Mouse (Mus musculus): Measurements from ENCODE around the gene Inpp5d.

The Inpp5d gene

DNA sequence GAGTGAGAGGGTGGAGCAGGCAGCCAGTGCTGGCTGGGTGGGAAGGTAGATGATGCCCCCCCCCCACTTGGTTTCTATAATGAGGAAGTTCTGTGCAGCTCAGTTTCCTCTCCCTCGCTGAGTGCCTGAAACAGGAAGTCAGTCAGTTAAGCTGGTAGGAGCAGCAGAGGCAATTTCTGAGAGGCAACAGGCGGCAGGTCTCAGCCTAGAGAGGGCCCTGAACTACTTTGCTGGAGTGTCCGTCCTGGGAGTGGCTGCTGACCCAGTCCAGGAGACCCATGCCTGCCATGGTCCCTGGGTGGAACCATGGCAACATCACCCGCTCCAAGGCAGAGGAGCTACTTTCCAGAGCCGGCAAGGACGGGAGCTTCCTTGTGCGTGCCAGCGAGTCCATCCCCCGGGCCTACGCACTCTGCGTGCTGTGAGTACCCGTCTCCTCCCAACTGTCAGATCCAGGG, at the start of gene Inpp5d:
Gene Inpp5d, plus strand, starts transcription at position 102 of the 458 bp plus-strand sequence.
- peak; percentile 91 for DNase-seq (ENCODE audit: low read depth)

DNA sequence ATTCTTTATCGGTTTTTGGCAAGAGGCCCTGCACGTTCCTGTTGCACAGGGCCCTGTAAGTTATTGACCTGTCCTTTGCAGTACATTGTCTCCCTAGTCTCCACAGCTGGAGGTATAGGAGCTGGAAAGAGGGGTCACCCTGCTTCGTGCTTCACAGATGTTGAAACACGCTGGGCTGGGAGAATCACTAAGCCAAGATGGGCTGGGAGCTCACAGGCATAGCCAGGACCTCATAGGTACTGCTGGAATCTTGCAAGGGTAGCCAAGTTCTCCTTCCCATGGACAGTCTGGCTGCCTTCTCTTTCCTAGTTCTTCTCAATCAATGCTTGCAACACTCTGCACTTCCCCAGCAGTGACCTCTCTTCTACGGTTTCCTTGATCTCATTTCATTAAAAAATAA, 46.9 kb upstream of the Inpp5d start:
- DNase-seq (ENCODE audit: low read depth) = no peak

DNA sequence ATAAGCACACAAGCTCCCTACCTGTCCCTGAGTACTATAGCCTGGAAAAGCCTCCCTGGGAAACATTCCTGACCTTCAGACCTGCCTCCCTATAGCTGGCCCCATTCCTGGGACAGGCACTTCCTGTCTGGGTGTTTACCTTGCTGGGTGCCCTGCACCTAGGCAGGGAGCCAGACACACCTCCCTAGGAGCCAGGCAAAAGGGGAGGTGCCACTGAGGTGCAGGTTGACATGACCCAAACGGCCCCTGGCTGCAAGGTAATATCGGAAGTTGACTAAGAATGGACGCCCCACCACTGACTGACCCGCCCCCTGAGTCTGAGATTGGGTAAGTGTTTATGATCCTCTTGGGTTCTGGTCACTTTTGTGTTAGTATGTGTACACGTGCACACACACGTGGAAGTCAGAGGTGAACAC, 46.3 kb upstream of the Inpp5d start, which contains the start of gene Ngef:
Gene Ngef, minus strand, starts transcription at position 71 of the 416 bp plus-strand sequence.
- DNase-seq (ENCODE audit: low read depth) = no peak

DNA sequence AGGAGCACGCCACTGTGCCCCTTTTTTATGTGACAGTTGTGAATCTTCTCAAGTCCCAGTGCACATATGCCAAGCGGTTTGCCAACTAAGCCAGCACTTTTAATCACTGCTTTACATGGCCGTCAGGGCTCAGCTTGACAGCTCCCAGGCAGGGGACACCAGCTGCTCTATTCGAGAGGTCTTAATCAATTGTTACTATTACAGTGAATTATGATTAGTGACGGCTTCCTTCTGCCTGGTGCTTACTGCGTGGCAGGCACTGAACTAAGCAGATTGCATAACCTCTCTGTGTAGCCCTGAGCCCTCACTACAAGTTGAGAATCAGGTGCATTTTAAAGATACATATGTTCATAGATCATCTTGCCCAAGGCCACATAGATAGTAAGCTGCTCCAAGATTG, 45.8 kb upstream of the Inpp5d start:
- no peak for DNase-seq (ENCODE audit: low read depth)

DNA sequence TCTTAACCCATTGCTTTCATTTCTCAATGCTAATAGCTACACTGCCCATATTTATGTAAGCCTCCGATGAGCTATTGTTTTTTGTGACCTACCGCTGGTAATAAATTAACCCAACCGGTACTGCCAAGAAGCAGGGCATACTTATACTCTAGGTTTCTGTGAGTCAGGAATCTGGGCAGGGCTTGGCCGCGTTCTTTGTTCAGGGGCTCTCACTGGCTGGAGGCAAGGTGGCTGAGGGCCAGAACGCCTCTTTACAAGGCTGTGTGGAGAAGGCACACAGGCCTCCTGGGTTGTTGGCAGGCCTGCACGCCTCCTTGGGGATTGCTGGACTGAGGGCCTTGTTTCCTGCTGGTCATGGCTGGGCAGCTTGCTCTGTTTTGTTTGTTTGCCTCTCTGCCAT, 45.3 kb upstream of the Inpp5d start:
- DNase-seq (ENCODE audit: low read depth) = no peak

DNA sequence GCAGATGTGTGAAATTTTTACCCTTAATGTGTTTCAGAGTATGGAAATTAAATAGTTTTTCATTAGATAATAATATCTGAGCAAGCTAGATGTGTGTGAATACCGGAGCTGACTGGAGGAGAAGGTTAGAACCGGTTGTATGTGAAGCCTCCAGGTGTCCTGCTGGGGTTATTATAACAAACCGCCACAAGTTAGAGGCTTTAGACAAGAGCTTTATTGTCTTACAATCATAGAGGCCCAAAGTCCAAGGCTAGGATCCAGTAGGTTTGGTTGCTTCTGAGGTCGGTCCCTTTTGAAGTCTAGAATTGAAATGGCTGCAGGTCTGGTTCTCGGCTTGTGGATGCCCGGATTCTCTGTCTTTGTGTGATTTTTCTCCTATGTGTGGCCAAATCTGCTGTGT, 41.1 kb upstream of the Inpp5d start:
- no peak for DNase-seq (ENCODE audit: low read depth)

DNA sequence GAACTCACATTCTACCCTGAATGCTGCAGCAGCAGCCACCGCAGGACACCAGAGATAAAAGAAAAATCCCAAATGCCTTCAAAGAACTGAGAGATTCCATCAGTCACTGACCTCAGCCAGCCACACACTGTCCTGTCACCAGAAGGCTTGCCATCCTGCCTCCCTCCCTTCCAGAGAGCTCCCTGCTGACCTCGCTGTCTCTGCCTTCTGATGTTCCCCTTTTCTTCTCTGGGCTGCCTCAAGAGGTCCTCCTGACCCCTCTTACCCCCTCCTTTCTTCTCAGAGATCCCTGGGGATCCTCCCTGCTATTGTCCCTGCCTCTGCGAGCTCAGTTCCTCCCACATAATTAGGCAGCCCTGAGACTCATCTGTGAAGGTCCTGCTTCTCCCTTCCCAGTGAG, 39.3 kb upstream of the Inpp5d start:
- peak; percentile 31 for DNase-seq (ENCODE audit: low read depth)

DNA sequence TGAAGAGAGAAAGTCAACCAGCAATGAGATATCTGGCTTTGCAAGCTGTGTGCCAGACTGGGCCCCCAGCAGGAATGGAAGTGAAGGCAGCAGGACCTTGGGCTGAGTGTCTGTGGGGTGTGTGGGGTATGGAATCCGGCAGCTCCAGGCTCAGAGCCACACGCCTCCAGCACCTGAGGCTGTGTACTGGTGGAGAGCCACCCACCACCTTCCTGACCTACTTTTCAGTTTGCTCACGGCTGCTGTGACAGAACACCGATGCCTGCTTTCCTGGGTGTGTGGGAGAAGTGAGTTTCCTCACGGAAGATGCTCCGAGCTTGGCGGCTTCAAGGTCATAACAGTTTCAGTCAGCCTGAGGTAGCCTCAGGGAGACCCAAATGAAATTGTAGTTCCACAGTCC, 30.9 kb upstream of the Inpp5d start:
- no peak for DNase-seq (ENCODE audit: low read depth)

DNA sequence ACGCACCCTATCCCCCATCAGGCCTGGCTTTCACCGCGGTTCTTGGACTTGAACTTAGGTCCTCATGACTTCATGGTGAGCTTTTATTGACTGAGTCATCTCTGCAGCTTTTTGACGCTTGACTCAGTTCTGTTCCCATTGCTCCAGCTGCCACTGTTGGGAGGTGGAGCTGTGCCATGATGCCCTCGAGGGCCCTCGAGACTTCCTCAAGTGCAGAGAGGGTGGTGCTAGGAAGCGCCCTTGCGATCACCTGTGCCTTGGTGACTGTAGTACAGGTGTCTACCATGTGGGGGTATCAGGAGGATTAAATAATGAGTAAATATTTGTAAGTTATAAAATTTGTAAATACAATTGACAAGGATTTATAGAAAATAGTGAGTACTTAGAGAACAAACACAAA, 30.1 kb upstream of the Inpp5d start:
- DNase-seq (ENCODE audit: low read depth) = no peak

DNA sequence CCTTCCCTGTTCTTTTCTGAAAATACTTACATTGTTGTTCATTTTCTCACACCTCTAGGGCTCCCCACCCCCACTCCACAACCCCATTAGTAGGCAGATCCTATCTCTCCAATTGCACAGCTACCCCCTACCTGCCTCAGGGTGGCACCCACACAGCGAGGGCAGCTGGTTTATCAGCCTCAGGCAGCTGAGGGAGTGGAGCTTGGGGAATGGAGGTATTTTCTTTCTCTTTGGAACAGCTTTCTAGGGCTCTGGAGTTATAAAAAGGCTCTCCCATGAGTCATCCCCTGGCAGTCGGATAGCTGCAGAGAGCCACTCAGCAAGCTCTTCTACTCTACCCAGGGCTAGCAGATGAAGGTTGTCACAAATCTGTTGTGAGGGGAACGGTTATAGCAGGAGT, 25.9 kb upstream of the Inpp5d start:
- DNase-seq (ENCODE audit: low read depth) = no peak

DNA sequence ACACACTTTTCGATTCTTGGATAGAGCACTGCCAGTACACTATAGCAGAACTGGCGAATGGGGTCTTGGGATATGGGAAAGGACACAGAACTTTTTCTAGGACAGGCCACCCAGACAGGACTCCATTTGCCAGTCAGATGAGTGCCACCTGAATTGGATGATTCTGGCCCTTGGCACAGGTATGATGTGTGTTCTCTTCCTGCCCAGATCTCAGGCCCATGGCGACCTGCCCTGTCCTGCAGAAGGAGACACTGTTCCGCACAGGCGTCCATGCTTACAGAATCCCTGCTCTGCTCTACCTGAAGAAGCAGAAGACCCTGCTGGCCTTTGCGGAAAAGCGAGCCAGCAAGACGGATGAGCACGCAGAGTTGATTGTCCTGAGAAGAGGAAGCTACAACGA, 25.4 kb upstream of the Inpp5d start:
- no peak for DNase-seq (ENCODE audit: low read depth)

DNA sequence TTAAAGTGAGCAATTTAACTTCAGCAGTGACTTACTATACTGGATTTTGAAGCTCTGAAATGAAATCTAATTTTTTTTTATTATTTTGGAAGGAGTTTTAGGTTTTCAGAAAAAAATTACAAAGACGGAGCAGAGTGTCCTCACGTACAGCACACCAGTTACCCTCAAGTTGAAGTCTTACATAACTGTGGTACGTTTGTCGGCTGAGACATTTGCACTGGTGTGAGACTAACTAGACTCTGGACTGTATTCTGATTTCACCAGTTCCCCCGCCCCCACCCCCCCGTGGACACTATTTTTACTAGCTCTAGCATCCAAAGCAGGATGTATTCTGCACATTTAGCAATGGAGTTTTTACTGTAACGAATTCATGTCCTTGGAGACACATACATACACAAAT, 19.6 kb upstream of the Inpp5d start:
- DNase-seq (ENCODE audit: low read depth) = no peak

DNA sequence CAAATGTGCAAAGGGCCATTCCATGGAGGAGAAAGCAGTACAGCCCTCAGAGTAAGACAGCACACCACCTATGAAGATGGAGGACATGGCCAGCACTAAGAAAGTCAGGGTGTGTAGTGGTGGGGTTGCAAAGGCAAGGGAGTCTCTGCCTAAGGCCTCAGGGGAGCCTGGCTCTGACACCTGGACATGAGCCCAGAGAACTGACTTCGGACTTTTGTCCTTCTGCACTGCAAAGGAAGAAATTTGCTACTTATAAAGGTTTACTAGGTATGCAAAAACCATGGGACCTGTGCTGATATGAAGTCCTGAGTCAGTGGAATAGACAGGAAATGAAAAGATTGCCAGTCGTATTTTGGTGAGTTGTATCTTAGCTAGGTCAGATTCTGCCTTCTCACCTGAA, 18.3 kb upstream of the Inpp5d start:
- DNase-seq (ENCODE audit: low read depth) = no peak

DNA sequence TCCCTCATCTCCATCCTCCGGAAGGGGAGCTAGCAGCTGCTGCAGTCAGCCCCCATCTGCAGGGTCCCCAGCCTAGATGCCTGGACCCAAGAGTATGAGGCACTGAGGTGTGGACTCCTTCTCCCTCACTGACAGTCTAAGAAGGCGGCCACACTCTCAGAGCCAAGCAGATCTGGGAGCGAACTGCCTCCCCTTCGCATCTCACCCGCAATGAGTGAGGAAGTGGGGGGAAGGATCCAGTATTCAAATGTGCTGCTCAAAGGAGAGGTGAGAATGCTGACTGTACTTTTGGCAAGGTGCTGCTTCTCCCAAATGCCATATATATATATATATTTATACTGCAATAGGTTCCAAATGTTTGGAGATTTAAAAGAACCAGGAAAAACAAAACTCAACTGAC, 16.7 kb upstream of the Inpp5d start:
- DNase-seq (ENCODE audit: low read depth) = no peak

DNA sequence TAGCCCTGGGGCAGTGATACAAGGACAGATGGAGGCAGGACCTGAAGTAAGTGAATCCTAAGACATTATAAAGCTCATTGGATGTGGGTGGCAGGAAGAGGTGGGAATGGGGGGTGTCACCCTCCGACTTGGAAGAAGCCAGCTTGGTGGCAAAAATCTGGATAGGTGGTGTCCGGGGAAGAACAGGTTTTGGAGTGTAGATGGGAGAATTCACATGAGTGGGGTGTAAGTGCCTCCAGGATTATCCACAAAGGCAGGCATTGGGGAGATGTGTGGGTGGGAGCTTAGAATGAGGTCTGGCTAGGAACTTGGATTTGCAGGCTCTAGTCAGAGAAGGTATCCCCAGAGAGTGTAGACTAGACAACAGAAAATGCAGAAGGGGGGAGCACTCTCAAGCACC, 14.8 kb upstream of the Inpp5d start:
- no peak for DNase-seq (ENCODE audit: low read depth)

DNA sequence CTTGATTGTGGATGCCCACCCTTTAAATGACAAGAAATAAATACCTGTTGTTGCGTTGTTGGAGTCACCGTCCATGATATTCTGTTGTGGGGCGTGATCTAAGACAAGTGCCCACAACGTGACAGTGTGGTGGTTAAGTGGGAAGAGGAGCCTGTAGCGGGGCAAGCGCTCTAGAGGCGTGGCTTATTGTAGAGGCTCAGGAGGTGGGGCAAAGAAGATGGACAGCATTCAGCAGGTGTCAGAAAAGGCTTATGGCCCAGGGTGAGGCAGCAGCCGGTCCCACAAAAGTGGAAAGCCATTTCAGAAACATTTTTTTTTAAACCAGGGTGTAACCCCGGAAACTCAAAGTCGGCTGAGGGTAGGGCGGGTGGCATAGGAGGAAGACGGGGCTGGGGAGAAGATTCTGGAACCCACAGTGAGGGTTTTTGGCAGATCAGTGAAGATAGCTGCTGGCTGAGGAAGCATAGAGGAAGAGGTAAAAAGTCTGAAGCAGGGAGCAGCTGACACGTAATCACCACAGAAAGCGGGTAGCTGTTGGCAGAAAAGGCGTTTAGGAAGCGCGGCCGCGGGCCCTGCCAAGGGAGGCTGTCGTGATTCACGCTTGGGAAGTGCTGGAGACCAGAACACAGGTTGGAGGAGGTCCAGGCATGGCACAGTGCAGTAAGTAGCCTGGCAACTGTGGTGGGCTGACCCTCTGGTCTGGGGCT, 12.6 kb upstream of the Inpp5d start:
- DNase-seq (ENCODE audit: low read depth) = peak; percentile 87

DNA sequence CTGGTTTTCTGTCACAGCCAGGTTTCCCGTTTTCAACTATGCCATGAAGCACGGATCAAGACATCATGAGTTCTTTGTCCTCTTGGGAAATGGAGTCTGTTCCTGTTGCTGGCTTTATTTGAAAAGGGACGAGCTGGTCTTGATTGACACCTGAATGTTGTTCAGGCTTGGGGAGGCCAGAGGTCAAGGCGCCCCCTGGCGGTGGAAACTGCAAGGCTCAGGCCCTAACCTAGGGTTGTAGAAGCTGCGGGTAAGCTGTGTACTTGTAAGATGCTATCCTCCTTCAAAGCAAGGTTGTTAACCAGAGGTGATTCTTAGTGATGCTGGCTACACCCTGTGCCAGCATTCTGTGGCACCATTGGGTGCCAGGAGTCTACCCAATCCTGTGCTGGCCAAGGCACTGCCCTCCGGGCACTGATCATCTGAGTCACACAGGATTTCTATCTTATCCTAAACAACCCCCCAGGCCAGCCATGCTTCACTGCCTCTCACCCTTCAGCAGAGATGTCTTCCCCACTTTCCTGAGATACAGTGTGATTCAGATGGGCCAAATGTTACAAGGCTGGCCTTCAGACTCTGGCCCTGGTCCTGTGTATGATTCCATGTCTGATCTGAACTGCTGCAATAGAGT, 11.6 kb upstream of the Inpp5d start:
- peak; percentile 80 for DNase-seq (ENCODE audit: low read depth)

DNA sequence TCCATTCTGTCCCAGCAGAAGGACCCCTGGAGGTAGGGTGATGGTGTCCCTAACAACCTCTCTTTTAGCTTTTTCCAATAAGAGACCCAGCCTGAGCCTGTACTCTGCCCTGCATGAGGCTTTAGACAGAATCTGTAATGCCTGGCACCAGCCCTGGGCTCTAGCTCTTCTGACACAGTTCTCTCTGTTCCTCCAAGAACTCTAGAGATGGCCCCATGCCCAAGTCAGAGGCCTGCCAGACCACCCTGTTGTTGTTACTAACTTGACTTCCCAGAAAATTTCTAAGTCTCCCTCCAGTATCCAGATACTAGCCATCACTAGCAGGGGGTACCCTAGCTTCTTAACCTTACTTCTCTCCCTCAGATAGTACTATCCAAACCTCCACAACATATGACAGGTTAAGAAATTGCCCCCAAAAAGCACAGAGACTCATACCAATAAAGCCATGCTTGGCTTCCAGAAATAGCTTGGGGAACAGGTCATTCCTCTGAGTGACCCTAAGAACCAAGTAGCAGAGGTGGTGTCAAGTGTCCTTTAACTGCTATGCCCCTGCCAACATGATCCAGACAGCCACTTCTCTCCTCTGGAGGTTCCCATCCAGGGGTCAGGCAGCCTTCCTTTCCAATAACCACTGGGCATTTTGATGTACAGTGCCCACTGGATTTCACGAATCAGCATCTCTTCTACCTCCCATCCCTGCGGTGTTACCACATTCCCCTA, 5.4 kb upstream of the Inpp5d start:
- no peak for DNase-seq (ENCODE audit: low read depth)

DNA sequence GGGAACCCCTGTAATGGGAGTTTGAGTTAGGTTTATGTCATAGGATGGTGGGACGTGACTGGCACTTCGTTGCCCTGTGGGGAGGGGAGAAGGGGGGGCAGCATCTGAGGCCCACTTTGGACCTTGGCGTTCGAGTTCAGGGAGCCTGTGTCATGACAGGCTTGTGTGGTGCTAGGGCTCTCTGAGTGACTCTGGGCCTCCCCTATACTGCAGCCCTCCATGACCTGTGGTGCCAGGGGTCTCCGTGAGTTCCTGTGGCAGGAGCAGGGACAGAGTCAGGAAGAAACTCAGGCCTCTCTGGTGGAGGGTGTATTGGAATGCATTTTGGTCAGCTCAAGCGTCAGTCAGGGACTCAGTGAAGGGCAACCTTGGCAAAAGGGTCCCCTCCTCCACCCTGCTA, 581 bp downstream of the Inpp5d start:
- DNase-seq (ENCODE audit: low read depth) = no peak

DNA sequence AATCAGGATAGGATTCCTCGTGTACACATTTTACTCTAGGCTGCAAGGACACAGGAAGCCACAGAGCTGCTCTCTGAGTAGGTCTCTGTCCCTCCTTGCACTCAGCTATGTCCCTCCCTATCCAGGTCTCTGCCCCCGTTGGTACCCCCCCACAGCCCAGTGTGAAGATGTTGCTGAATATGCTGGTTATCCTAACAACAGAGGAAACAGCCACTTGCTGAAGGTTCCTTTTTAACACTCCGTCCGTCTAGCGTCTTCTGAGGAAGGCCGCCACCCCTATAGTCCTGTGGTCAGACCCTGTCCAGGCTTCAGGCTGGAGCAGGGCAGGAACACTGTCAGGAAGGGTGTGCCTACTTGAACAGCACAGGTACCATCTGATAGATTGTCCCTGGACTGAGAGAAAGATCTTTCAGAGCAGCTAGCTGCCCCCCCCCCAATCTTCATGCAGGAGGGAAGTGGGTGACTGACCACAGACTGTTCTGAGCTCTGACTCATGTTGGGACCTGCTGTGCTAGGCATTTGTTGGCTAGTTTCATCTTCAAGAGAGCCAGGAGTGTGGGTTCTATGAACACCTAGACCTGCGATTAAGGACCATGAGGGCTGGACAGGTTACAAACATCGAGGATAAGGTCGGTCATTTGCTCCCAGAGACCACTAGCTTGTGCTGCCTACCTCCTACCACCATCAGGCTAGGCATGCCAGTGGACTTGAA, 1.2 kb downstream of the Inpp5d start:
- DNase-seq (ENCODE audit: low read depth) = peak; percentile 90

DNA sequence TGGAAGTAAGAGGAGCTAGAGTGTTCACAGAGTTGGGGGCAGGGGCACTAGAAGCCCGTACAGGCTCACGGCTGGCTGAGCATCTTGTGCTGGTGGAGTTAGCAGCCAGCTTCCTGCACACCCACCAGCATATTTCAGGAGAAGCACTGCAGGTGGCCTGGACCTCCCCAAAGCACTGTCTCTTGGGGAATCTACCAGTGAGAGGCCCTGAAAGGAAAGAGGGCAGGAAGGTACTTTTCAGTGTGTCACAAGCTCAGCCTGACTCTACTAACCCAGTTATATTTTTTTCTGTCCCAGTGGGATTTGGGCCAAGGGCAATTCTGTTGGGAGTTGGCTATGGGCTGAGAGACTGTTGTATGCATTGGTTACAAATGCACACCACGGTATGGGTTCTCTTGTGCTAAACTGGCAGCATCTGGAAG, 1.8 kb downstream of the Inpp5d start:
- DNase-seq (ENCODE audit: low read depth) = no peak

DNA sequence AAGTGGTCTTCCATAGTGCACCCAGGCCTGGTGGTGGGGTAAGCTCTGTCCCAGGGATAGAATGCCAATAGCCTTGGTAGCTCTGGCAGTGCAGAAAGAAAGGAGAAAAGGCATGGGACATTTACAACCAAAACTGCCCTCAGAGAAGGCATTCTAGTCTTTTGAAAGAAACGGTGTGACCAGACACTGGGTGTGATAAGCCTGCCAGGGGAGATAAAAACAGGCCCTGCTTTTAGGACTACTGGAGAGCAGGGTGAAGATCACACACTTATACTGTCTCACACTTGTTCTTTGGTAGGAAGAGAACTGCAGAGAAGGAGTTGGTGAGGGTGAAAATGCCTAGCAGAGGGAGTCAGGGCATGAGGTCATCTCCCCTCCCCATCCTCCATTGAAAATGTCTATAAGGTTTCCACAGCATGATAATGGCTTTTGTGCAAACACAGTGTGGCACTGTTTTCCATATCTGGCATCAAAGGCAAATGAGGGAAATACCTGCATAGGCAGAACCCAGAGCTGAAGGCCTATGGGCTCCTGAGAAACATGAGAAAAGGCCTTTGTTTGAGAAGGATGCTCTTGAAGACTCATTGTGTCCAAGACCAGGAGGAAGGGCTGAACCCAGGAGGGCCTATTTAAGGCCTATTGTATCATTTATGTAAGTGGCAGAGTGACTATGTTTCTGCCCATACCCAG, 4.0 kb downstream of the Inpp5d start:
- no peak for DNase-seq (ENCODE audit: low read depth)

Data from 416B (cell line).